Mouse (Mus musculus): Measurements from ENCODE around the gene Ankra2.

Ankra2 gene

GRCm38 (mm10) chr13:98296072-98296471 is 33.2 kb downstream of the Ankra2 start:
- no peak for DNase-seq (ENCODE audit: low spot score in 2 of 2)

- DNase-seq (ENCODE audit: low spot score in 2 of 2): no peak
Observed at GRCm38 (mm10) chr13:98297883-98298482, 35.1 kb downstream of the Ankra2 start.

- peak; percentile 46 to 72 for DNase-seq (ENCODE audit: low spot score in 2 of 2)
Observed at GRCm38 (mm10) chr13:98298833-98299758, 36.2 kb downstream of the Ankra2 start.

- DNase-seq (ENCODE audit: low spot score in 2 of 2): no peak
Observed at GRCm38 (mm10) chr13:98305257-98305656, 42.4 kb downstream of the Ankra2 start.

- DNase-seq (ENCODE audit: low spot score in 2 of 2): no peak
Observed at GRCm38 (mm10) chr13:98306393-98306792, 43.5 kb downstream of the Ankra2 start.

GRCm38 (mm10) chr13:98306852-98307475 is 44.1 kb downstream of the Ankra2 start:
- DNase-seq (ENCODE audit: low spot score in 2 of 2): peak in 1 of 2 experiments; percentile 18

- DNase-seq (ENCODE audit: low spot score in 2 of 2): no peak
Observed at GRCm38 (mm10) chr13:98308004-98308403, 45.1 kb downstream of the Ankra2 start.

GRCm38 (mm10) chr13:98308724-98309123 is 45.9 kb downstream of the Ankra2 start:
- no peak for DNase-seq (ENCODE audit: low spot score in 2 of 2)

GRCm38 (mm10) chr13:98311597-98311996 is 48.7 kb downstream of the Ankra2 start:
- no peak for DNase-seq (ENCODE audit: low spot score in 2 of 2)

- no peak for DNase-seq (ENCODE audit: low spot score in 2 of 2)
Observed at GRCm38 (mm10) chr13:98313631-98314030, 50.8 kb downstream of the Ankra2 start.

- no peak for DNase-seq (ENCODE audit: low spot score in 2 of 2)
Observed at GRCm38 (mm10) chr13:98315124-98315523, 52.2 kb downstream of the Ankra2 start.

GRCm38 (mm10) chr13:98316140-98316479 is 53.2 kb downstream of the Ankra2 start:
- DNase-seq (ENCODE audit: low spot score in 2 of 2): no peak

- DNase-seq (ENCODE audit: low spot score in 2 of 2): peak; percentile 86 to 90
Observed at GRCm38 (mm10) chr13:98316480-98317245, 53.8 kb downstream of the Ankra2 start, which contains the start of gene Btf3. Gene Btf3 (minus strand): TSS chr13:98317006.

- DNase-seq (ENCODE audit: low spot score in 2 of 2): no peak
Observed at GRCm38 (mm10) chr13:98317246-98317677, 54.4 kb downstream of the Ankra2 start.

GRCm38 (mm10) chr13:98317911-98318310 is 55.0 kb downstream of the Ankra2 start:
- no peak for DNase-seq (ENCODE audit: low spot score in 2 of 2)

All from frontal cortex, postnatal 14 days (tissue).